Mouse (Mus musculus) frontal cortex, postnatal 14 days (tissue): Measurements from ENCODE around the gene Nat8f6.
A peak's percentile ranks its signal among the peaks of the same experiment; 100 is the strongest.
"Not testable (repeated sequence)": the region's sequence is repeated elsewhere in the genome, so short reads cannot be mapped to it uniquely, and the experiment has no call there.

Source experiments
- DNase-seq, 2 experiments: peaks; one replicate each; pipeline ENCODE4 v3.0.0; 2022; ENCODE audit warnings: low spot score in 2 of 2

Gene Nat8f6

DNA sequence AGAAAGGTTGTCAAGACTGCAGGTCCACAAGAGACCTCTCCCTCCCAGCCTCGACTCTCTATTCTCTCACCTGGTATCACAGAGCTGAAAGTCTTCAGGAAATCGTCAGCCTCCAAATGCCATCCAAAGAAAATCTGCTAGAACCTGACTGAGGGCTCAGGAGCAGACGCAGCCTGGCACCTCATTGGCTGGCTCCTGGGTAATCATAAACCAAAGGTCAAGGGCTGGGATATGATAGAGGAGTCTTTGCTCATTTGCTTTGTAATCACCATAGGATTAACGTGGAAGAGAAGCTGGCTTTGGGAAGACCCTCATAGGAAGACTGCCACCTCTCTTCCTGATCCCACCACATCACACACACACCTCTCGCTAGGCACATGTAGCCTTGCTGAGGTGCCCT, at the start of gene Nat8f6, which contains the start of gene Nat8f5:
TSS of gene Nat8f6 (minus strand) at position 118 of the 400 bp plus-strand sequence.
TSS of gene Nat8f5 (minus strand) at position 136 of the 400 bp plus-strand sequence.
- DNase-seq = no peak

DNA sequence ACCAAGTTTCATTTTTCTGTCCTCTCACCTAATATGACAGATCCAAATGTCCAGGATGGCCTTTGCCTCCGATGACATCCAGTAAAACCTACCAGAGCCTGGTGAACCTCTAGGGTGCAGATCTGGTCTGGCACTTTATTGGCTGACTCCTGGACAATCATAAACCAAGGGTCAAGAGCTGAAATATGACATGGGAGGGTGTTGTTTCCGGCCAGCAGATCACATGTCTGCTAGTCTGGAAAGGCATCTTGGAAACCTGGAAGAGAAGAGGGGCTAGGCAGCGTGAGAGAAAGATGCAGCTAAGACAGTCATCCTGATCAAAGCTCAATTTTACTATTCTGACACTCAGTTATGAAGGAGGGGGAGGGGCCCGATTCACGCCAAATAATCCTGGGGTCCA, 48.3 kb upstream of the Nat8f6 start, which contains the start of gene Nat8f2:
TSS of gene Nat8f2 (minus strand) at position 153 of the 400 bp plus-strand sequence.
- DNase-seq = not testable (repeated sequence)

- no peak for DNase-seq
These were observed 47.3 kb upstream of the Nat8f6 start for GRCm38 (mm10) chr6:85867726-85868690.

GRCm38 (mm10) chr6:85866995-85867394, 46.2 kb upstream of the Nat8f6 start:
- not testable (repeated sequence) for DNase-seq

DNA sequence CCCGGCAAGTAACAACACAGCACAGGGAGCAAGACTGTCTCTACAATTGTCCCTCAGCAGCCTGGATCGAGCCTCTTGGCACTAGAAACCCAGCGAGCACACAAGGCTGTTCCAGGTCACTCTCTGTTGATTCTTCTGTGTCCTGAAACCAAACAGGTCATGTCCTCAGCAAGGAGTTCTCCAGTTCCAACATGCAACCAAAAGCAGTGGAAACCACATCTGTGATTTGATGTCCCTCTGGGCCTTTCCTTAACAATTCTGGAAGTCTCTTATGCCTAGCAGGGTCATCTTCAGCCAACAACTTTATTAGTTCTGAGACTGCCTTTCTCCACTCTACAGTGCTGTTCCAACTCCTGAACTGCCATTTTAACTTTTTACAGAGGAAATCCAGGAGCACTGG, 45.4 kb upstream of the Nat8f6 start:
- not testable (repeated sequence) for DNase-seq

DNA sequence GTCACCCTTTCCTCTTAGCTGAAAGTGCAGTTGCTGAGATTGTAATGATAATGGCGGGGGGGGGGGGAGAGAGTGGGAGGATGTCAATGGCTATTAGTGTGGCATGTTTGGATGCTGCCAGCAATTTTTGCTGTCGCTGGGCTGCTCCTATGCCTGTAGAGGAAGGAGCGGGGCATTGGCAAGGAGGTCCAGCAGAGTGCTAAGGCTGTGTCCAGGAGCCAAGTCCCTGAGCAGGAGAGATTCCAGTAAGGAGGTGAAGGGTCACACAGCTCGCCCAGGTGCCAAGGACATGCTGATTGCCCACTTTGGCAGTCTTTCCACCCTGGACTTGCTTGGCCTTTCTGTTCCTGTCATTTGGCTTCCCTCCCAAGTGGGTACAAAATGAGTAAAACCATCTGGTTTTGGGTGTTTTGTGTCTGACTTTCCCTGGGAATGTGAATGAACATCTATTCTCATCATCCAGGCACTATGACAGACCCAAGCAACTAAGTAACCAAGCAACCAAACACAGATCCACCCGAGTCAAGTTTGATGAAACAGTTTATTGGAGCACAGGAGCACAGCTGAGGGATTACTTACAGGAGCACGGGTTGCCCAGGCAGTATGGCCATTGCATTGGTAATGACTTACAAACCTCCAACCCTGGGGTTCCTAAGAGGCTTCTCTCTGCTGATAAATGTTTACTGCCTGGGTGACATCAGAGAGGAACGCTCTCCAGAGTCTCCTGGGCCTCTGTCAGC, 44.3 kb upstream of the Nat8f6 start:
- peak in 1 of 2 experiments; percentile 16 for DNase-seq

DNA sequence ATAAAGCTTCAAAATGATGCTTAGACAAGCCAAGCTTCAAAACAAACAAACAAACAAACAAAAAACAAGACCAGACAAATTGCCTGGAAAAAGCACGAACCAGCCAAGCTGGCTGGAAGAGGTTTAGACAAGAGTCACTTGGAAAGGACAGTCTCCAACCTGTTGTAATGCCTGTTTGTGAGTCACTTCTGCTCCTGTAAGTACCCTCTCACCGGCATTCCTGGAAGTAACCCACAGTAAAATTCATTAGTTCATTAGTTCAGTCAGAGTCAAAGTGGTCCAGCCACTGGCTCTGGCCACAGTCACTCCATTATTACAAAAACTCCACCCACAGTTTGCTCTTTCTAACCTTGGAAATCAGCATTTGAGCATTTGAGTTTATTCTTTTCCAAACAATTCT, 43.1 kb upstream of the Nat8f6 start:
- DNase-seq = no peak

- no peak for DNase-seq
These were observed 42.4 kb upstream of the Nat8f6 start for GRCm38 (mm10) chr6:85863136-85863535.

- DNase-seq = no peak
These were observed 41.8 kb upstream of the Nat8f6 start for GRCm38 (mm10) chr6:85862565-85862964.

GRCm38 (mm10) chr6:85861247-85861646, 40.5 kb upstream of the Nat8f6 start:
- no peak for DNase-seq

DNA sequence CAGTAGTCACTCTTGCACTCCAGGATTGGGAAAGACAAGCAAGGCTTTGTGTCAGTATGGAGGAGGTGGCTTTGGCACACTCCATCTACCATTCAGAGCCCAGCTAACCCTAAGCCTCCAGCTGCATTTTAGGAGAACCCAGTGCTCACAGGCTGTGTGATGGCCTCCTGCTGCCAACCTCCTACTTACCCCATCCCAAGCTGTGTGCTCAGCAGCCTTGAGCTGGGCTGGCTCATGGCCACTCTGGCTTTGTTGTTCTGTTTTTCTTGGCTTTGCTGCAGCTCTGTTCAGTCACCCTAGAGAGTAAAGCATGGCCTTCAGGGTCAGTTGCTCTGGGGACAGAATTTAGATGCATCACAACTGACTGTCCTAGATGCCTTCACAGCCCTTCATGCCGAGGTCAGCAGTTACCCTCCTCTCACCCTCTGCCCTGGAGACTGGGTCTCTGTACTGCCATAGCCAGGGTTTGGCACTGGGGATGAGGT, 35.5 kb upstream of the Nat8f6 start:
- peak; percentile 42 to 80 for DNase-seq

DNA sequence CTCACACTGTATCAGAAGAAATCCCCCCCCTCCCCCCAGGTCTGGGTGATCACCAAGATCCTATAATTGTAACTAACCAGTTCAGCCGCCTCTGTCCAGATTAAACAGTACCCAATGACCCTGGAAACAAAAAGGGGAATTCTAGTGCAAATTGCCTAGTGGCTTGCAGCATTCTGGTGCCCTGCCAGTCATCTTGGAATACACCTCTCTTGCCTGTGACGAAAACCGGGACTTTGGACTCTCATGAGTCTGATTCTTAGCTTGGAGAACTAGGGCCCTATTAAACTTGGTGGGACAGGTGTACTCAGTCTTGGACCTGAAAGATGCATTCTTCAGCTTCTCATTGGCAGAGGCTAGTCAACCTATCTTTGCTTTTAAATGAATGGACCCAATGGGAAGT, 32.7 kb upstream of the Nat8f6 start:
- DNase-seq = no peak

DNA sequence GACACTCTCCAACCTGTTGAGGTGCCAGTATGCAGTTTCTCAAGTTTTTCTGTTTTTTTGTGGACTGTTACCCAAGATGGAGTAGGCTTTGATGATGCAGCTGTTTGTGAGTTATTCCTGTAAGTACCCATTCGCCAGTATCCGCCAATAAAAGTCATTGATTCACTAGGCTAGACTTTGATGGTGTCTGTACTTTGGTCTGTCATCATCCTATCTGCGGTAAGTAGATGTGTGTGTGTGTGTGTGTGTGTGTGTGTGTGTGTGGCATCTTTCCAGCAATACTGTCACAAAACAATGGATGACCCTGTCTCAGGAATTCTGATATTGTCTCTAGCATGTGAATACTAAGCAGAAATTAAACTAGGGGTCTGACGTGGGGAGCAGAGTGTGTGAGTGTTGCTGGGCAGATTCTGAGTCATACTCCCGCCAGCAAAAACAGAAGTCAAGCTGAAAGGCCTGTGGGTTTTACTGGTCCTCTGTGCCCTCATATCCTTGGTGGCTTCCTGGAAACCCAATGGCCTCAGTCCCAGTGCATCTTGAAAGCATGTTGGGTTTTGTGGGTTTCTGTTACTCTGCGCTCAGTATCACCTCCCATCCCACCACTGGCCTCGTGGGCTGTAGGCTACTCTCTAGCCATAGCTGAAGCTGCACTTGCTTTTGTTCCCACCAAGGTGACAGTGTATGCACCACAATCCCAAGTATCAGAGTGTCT, 30.5 kb upstream of the Nat8f6 start:
- DNase-seq = no peak

DNA sequence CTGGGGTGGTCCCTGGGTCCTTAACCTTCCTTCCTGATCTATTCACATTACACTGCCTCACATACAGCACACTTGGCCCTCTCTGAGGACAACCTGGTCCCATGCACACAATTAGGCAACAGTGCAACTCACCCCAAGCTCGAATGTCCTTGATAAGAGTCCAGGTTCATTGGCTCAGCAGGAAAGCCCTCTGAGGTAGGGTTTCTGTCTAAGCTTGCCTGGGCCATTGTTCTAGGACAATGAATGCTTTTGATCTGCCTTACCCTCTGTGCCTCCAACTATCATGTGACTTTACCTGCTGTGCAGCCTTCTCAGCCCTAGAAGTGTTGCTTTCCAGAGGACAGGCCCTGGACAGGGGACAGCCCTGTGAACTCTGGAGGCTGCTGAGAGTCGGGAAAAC, 28.5 kb upstream of the Nat8f6 start:
- DNase-seq = no peak

- DNase-seq = no peak
These were observed 27.4 kb upstream of the Nat8f6 start for GRCm38 (mm10) chr6:85848140-85848539.

DNA sequence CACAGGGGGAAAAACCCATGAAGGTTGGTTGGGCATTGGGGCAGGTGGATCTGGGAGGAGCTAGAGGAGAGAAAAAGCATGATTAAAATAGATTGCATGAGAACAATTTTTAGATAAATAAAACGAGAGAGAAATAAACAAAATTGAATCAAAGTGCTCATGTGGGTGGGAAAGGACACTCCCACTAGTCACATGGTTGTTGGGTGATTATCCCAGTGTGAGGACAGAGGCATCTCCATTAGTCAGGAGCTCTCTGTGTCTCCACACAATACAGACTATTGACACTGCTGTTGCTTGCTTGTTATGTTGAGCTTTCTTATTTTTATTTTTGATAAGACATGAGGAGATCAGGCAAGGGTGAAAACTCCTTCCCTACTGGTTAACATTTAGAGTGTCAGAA, 26.2 kb upstream of the Nat8f6 start:
- DNase-seq = no peak

DNA sequence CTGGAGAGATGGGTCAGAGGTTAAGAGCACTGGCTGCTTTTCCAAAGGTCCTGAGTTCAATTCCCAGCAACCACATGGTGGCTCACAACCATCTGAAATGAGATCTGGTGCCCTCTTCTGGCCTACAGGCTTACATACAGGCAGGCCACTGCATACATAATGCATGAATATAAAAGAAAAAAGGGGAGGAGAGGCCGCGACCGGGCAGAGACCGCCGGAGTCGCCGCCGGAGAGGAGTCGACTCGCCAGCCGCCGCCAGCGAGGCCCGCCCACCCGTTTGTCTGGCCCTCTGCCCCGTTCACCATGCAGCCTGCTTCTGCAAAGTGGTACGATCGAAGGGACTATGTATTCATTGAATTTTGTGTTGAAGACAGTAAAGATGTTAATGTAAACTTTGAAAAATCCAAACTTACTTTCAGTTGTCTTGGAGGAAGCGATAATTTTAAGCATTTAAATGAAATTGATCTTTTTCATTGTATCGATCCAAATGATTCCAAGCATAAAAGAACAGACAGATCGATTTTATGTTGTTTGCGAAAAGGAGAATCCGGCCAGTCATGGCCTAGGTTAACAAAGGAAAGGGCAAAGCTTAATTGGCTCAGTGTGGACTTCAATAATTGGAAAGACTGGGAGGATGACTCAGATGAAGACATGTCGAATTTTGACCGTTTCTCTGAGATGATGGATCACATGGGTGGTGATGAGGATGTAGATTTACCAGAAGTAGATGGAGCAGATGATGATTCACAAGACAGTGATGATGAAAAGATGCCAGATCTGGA, 23.1 kb upstream of the Nat8f6 start:
- not testable (repeated sequence) for DNase-seq

DNA sequence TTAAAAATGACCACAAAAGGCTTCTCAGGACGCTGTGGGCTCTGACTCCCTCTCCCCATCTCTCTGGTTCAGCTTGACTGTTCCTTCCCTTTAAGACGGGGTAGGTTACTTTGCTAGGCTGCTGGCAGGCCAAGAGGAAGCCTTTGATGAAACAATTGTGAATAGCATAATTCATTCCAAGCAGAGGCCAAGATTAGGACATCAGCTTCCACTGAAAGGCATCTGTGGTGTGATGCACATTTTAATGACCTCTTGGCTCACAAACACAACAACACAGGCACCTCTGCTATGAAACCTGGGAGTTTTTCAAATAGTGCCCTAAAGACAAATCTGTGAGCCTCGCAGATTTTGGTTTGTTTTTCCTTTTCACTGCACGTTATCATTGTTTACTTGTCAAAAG, 19.2 kb upstream of the Nat8f6 start:
- peak in 1 of 2 experiments; percentile 28 for DNase-seq

DNA sequence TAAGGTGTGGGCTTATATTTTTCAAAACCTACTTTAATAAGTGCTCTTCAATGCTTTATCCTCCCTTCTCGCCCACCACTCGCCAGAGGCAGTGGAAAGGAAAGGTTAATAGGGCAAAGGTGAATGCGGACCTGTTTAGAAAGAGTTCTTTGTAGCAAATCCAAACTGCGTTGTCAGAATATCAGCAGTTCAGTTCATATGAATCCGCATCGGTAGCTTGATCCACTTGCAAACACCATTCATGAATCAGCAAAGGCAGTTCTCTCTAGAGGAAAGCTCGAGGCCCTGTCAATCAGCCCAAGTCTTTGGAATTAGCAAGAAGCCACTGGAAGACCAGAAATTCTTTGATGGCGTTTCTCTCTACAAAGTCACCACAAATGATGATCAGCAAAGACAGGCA, 17.9 kb upstream of the Nat8f6 start:
- DNase-seq = no peak

DNA sequence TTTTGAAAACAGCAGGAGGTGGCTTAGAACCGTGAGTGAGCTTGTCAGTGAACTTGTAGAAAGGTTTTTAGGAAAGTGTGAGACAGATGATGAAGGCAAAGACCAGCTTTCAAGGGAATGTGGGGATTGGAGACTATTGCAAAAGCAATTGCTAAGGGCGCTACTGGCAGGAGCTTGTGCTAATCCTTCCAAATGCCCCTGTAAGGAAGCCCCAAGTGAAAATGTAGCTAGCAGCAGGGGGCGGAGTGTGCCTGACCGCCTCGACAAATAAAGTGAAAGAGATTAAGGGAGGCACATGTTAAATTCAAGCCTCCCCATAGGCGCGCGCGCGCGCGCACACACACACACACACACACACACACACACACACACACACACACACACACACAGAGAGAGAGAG, 16.6 kb upstream of the Nat8f6 start:
- peak; percentile 20 to 28 for DNase-seq

DNA sequence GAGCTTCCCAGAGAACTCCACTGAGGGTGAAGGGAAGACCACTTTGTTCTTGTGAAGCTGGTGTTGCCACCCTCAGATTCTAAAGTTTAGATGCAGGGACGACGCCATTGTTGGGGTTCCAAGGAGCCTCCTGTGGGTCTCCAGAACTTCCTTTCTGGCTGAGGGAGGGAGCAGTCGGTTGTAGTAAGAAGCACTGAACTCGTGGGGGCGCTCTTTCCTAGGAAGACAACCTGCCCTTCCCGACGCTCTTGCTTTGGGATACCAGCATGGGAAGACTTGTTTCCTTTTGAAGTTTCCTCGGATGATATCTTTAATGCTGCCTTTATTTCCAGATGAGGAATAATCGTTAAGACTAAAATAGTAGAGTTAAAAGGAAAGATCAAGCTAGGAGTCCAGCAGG, 16.1 kb upstream of the Nat8f6 start:
- DNase-seq = peak in 1 of 2 experiments; percentile 56
